Mouse (Mus musculus): ENCODE data around the gene Gorab. TPM values are rescaled to one million over a fixed set of nuclear protein-coding genes. Genes with fewer than 3 reads are reported as not detected.

Gorab gene
- 0.25 and 1.2 TPM in 2 replicates for polyA plus RNA-seq (2012; ENCODE audit: low replicate concordance)

GRCm38 (mm10) chr1:163403498-163404126 is at the start of gene Gorab:
Gene Gorab (minus strand): TSS chr1:163403669.

Other genes with a start within 250 kb of the Gorab start
- gene Prrx1, start 90.0 kb downstream of the Gorab start, polyA plus RNA-seq (2012; ENCODE audit: low replicate concordance), result 0.09 TPM in 1 of 2 replicates, not detected in the other